ENCODE assay signal across 11 mouse cellular contexts in the genomic region with DNA sequence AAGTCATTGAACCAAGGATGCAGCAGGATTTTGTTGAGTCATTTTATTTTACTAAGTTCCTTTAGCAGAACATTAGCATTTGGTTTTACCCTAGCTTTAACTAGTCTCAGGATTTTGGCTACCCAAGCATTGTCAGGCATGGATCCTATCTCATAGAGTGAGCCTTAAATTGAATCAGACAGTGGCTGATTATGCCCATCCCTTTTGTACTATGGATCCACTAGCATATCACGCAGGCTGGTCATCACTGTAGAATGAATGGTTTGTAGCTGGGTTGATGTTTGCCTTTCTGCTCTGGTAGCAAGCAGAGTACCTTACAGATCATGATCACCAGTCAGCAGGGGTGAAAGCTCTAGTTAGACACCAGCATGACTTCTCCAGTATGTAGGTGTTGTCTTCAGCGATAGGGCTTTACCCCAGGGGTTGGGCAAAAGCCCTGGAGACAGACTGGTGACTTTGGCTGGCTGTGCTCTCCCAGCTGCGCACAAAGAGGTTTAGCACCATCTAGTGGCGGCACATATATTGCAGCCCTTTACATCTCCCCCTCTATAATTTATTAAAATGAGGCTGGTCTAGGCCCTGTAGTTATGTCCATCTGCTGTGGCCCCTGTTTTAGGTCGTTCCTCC. TPM values are rescaled to one million over a fixed set of nuclear protein-coding genes. Genes with fewer than 3 reads are reported as not detected.
DNase-seq lines count a peak whose midpoint lies in the region; ATAC-seq lines count a peak whose summit lies in the region.
"Not testable (repeated sequence)": the region's sequence is repeated elsewhere in the genome, so short reads cannot be mapped to it uniquely, and the experiment has no call there.
"Had no signal": no experiment of that assay in that cellular context is flagged by ENCODE, and none has a peak within 500 bp of the region (broad histone marks: within the 10 kb centered on the region; RNA-seq: fewer than 3 reads in every experiment).

No protein-coding gene starts in this region.

- not testable (repeated sequence) for H3K4me3 ChIP-seq in forebrain, embryonic 11.5 days (ENCODE audit: low read depth, low read length); heart, embryonic 15.5 days; liver, embryonic 16.5 days (ENCODE audit: low read depth, low read length); neural tube, embryonic 11.5 days (ENCODE audit: low read depth, low read length)

- WGBS in forebrain, embryonic 11.5 days, result 34% methylated on average over 5 of the region's 5 CpGs
- WGBS in heart, embryonic 15.5 days, result 30% methylated on average over 5 of the region's 5 CpGs
- 21% methylated on average over 5 of the region's 5 CpGs for WGBS in liver, embryonic 16.5 days (ENCODE audit: insufficient replicate concordance)
- WGBS in neural tube, embryonic 11.5 days, result 38% methylated on average over 5 of the region's 5 CpGs

- H3K9ac ChIP-seq in forebrain, embryonic 11.5 days (ENCODE audit: low read length); heart, embryonic 15.5 days; liver, embryonic 16.5 days (ENCODE audit: low read depth, low read length); neural tube, embryonic 11.5 days (ENCODE audit: low read length): not testable (repeated sequence)

- H3K4me1 ChIP-seq in forebrain, embryonic 11.5 days (replicated peaks; ENCODE audit: control insufficient read depth, insufficient read depth, low read length); heart, embryonic 15.5 days (replicated peaks); liver, embryonic 16.5 days (ENCODE audit: control insufficient read depth, low read depth, low read length); neural tube, embryonic 11.5 days (ENCODE audit: control insufficient read depth, insufficient read depth, low read length): not testable (repeated sequence)

- peak; percentile 85 for ATAC-seq in forebrain, embryonic 11.5 days (replicated peaks; ENCODE audit: low FRiP score)
- ATAC-seq in heart, embryonic 15.5 days (replicated peaks; ENCODE audit: insufficient number of reproducible peaks, insufficient read depth, low FRiP score, low read depth), result peak; percentile 83
- ATAC-seq in liver, embryonic 16.5 days (ENCODE audit: low read depth), result peak; percentile 16; the same call in 1 of the 2 replicates
- ATAC-seq in neural tube, embryonic 11.5 days (ENCODE audit: insufficient read depth, low FRiP score, low TSS enrichment), result peak; percentile 81

- H3K36me3 ChIP-seq in forebrain, embryonic 11.5 days (ENCODE audit: control insufficient read depth, insufficient read depth, low read length); heart, embryonic 15.5 days; liver, embryonic 16.5 days (ENCODE audit: control insufficient read depth, insufficient read depth); neural tube, embryonic 11.5 days (ENCODE audit: control insufficient read depth, insufficient read depth, low read length): not testable (repeated sequence)

- H3K9me3 ChIP-seq in forebrain, embryonic 11.5 days (ENCODE audit: control insufficient read depth, low read length), result peaks cover 10% of the 10 kb centered on the region
- H3K9me3 ChIP-seq in heart, embryonic 15.5 days (replicated peaks); liver, embryonic 16.5 days (replicated peaks; ENCODE audit: control insufficient read depth, low read length); neural tube, embryonic 11.5 days (ENCODE audit: control insufficient read depth, low read length): not testable (repeated sequence)

- H3K27ac ChIP-seq in forebrain, embryonic 11.5 days (ENCODE audit: low read depth, low read length); heart, embryonic 15.5 days; liver, embryonic 16.5 days (ENCODE audit: low read length); neural tube, embryonic 11.5 days (ENCODE audit: low read depth, low read length): not testable (repeated sequence)

- H3K27me3 ChIP-seq in forebrain, embryonic 11.5 days (ENCODE audit: control insufficient read depth, insufficient read depth, low read length); heart, embryonic 15.5 days; liver, embryonic 16.5 days (ENCODE audit: control insufficient read depth, insufficient read depth, low read depth, low read length); neural tube, embryonic 11.5 days (ENCODE audit: control insufficient read depth, insufficient read depth, low read length): not testable (repeated sequence)

- not testable (repeated sequence) for H3K4me2 ChIP-seq in forebrain, embryonic 11.5 days (ENCODE audit: low read depth, low read length, severe bottlenecking); heart, embryonic 15.5 days; liver, embryonic 16.5 days (ENCODE audit: low read depth, low read length); neural tube, embryonic 11.5 days (ENCODE audit: low read depth)

- peak; percentile 15 for DNase-seq in adrenal gland, adult 8-10 months
- peak; percentile 35 for DNase-seq in forebrain, embryonic 11.5 days (ENCODE audit: low spot score)
- DNase-seq in kidney, adult 11 months, result peak; percentile 16
- DNase-seq in layer of hippocampus, postnatal 25 days (ENCODE audit: extremely low spot score in 1 of 2, low spot score in 1 of 2), result peak; percentile 19 to 55
- DNase-seq in neural tube, embryonic 11.5 days (ENCODE audit: low spot score), result not testable (repeated sequence)
- peak; percentile 10 for DNase-seq in thymus, postnatal 25 days

RNA-seq across cellular contexts. Expression of gene Gm21149, which starts 22.6 kb away (rescaled TPM):
- not detected for total RNA-seq in adrenal gland, adult 8-10 months (2022)
- polyA plus RNA-seq in forebrain, embryonic 11.5 days (2014; fragmentation: Nextera tagmentation; extraction: Ambion mirVana), result not detected in 2 replicates
- polyA plus RNA-seq in heart, embryonic 15.5 days (2015; fragmentation: Nextera tagmentation; extraction: Ambion mirVana), result 0.15 and 0.21 TPM in 2 replicates
- not detected for total RNA-seq in layer of hippocampus, postnatal 25 days (2021)
- polyA plus RNA-seq in liver, embryonic 16.5 days (2015; fragmentation: Nextera tagmentation; extraction: Ambion mirVana), result not detected in 2 replicates
- not detected in 2 replicates for polyA plus RNA-seq in neural tube, embryonic 11.5 days (2014; fragmentation: Nextera tagmentation; extraction: Ambion mirVana)
- total RNA-seq: common myeloid progenitor, adult 5-6 weeks; megakaryocyte progenitor cell, adult 5-6 weeks had no signal
- polyA plus RNA-seq: frontal cortex, adult 2 months had no signal

RNA-seq across cellular contexts. Expression of gene Gm21190, which starts 30.1 kb away (rescaled TPM):
- total RNA-seq in adrenal gland, adult 8-10 months (2022), result not detected
- not detected in 2 replicates for polyA plus RNA-seq in forebrain, embryonic 11.5 days (2014; fragmentation: Nextera tagmentation; extraction: Ambion mirVana)
- not detected in 2 replicates for polyA plus RNA-seq in heart, embryonic 15.5 days (2015; fragmentation: Nextera tagmentation; extraction: Ambion mirVana)
- not detected for total RNA-seq in layer of hippocampus, postnatal 25 days (2021)
- polyA plus RNA-seq in liver, embryonic 16.5 days (2015; fragmentation: Nextera tagmentation; extraction: Ambion mirVana), result not detected in 2 replicates
- polyA plus RNA-seq in neural tube, embryonic 11.5 days (2014; fragmentation: Nextera tagmentation; extraction: Ambion mirVana), result not detected in 2 replicates
- total RNA-seq: common myeloid progenitor, adult 5-6 weeks; megakaryocyte progenitor cell, adult 5-6 weeks had no signal
- polyA plus RNA-seq: frontal cortex, adult 2 months had no signal

Comparison
In these comparisons a context has a peak if more than half of its experiments do, and no peak if none do; other contexts are left out.
1. ATAC-seq: peak in every context shown above with its lines; median percentile 85 in forebrain, embryonic 11.5 days; 83 in heart, embryonic 15.5 days; 81 in neural tube, embryonic 11.5 days; 16 in liver, embryonic 16.5 days.